Mouse (Mus musculus): ENCODE results near the gene Miip. TPM values are rescaled to one million over a fixed set of nuclear protein-coding genes. Genes with fewer than 3 reads are reported as not detected.

Miip gene
- 23.9 and 24.9 TPM in 2 replicates for polyA plus RNA-seq (2014; fragmentation: Nextera tagmentation; extraction: Ambion mirVana)

DNA sequence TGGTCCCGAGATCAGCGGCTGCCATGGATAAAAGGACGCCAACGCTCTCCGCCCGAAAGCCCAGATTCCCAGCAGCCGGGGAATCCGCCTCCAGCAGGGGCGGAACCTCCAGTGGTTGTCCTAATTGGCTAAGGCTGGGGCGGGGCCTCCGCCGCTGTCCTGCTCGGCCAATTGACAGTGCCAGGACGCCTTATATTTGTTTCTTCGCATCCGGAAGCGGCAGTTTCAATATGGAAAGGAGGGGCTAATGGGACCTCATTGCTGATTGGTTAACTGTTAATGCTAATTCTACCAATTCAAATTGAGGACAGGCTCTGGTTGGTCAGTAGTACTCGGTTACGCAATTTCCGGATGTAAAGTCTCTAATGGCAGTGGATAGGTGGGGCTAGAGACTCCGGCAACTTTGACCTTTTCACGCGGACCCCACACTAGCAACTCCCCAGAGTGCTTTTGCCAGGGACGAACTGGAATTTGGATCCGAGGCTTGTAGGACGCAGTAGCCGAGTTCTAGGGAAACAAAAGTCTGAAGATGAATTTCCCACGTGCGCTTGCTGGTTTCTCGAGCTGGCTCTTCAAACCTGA, at the start of gene Miip, which contains the start of gene Fv1:
Gene Miip, minus strand, starts transcription at position 367 of the 582 bp plus-strand sequence.
Gene Fv1, plus strand, starts transcription at position 530 of the 582 bp plus-strand sequence.
- under 1% methylated on average over 30 of the region's 30 CpGs for WGBS (ENCODE audit: insufficient replicate concordance)

DNA sequence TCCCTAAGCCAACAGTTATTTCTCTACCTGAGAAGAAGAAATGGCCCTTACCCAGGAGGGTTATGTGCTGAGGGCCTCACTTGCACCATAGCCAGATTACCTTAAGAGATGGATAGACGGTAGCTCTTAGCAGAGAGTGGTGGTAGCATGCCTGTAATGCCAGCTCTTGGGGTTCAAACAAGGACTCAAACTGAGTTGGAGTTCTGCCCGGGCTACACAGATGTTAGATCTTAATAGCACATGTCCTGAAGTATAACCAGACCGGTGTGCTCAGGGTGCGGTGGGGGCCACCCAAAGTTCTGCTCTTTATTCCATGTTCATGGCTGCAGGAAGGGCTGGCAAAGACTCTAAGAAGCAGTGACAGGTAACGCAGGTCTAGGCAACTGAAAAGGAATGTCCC, 40.9 kb upstream of the Miip start:
- Histone ChIP-seq H3K36me3 (ENCODE audit: control insufficient read depth, insufficient read depth, low read length) (peaks cover 7% of the 10 kb centered on the region), H3K27ac (ENCODE audit: low read depth, low read length) (no peak overlapping the region), H3K9ac (ENCODE audit: low read depth, low read length) (no peak overlapping the region), H3K9me3 (replicated peaks; ENCODE audit: control insufficient read depth, low read length) (no peaks in the 10 kb centered on the region), H3K4me1 (ENCODE audit: control insufficient read depth, insufficient read depth, low read length) (0 out of 2 replicates have a peak, but pooled peaks cover 4% of the 10 kb centered on the region), H3K4me2 (no peak overlapping the region), H3K27me3 (ENCODE audit: control insufficient read depth, insufficient read depth, low read length) (no peaks in the 10 kb centered on the region), H3K4me3 (ENCODE audit: low read depth, low read length) (no peak overlapping the region)
- ATAC-seq (replicated peaks; ENCODE audit: insufficient number of reproducible peaks, low FRiP score, low TSS enrichment) = no peak
- WGBS (ENCODE audit: insufficient replicate concordance) = 85% methylated on average over 5 of the region's 5 CpGs

More for the DNA sequence above, at the start of gene Miip, which contains the start of gene Fv1:
- peak within 1 kb of the TSS; percentile 72 for H3K27ac ChIP-seq (ENCODE audit: low read depth, low read length)
- peaks cover 17% of the 10 kb centered on the region for H3K4me1 ChIP-seq (ENCODE audit: control insufficient read depth, insufficient read depth, low read length)
- peak within 1 kb of the TSS; percentile 81 for H3K9ac ChIP-seq (ENCODE audit: low read depth, low read length)
- H3K36me3 ChIP-seq (ENCODE audit: control insufficient read depth, insufficient read depth, low read length) = peaks cover 18% of the 10 kb centered on the region
- peak within 1 kb of the TSS; percentile 83 for H3K4me2 ChIP-seq
- H3K27me3 ChIP-seq (ENCODE audit: control insufficient read depth, insufficient read depth, low read length) = no peaks in the 10 kb centered on the region
- H3K9me3 ChIP-seq (replicated peaks; ENCODE audit: control insufficient read depth, low read length) = no peaks in the 10 kb centered on the region
- H3K4me3 ChIP-seq (ENCODE audit: low read depth, low read length) = peak within 1 kb of the TSS; percentile 81
- peak; percentile 97 for ATAC-seq (replicated peaks; ENCODE audit: insufficient number of reproducible peaks, low FRiP score, low TSS enrichment)

DNA sequence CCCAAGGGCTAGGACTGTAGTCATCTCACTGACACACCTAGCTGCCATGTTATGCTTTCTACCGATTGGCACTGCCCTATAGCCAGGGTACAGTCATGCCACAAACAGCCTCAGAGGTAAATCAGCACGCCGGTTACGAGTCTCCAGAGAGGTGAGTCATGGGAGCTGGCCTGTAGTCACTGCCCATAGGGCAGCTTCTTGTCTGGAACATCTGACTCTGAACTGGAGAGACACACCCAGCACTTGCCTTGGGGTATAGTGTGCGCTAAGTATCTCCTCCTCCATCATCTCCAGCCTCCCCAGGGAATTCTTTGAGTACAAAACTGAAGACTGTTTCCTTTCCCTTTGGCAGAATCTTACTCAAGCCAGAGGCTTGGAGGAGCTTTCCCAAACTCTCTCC, 37.6 kb upstream of the Miip start:
- no peaks in the 10 kb centered on the region for H3K27me3 ChIP-seq (ENCODE audit: control insufficient read depth, insufficient read depth, low read length)
- H3K4me3 ChIP-seq (ENCODE audit: low read depth, low read length) = no peak overlapping the region
- no peak overlapping the region for H3K9ac ChIP-seq (ENCODE audit: low read depth, low read length)
- peaks cover 5% of the 10 kb centered on the region; the same call in 1 of the 2 replicates for H3K36me3 ChIP-seq (ENCODE audit: control insufficient read depth, insufficient read depth, low read length)
- WGBS (ENCODE audit: insufficient replicate concordance) = 85% methylated on average over 5 of the region's 5 CpGs
- H3K9me3 ChIP-seq (replicated peaks; ENCODE audit: control insufficient read depth, low read length) = no peaks in the 10 kb centered on the region
- no peak overlapping the region for H3K27ac ChIP-seq (ENCODE audit: low read depth, low read length)
- no peak for ATAC-seq (replicated peaks; ENCODE audit: insufficient number of reproducible peaks, low FRiP score, low TSS enrichment)
- H3K4me2 ChIP-seq = no peak overlapping the region
- peaks cover 7% of the 10 kb centered on the region for H3K4me1 ChIP-seq (ENCODE audit: control insufficient read depth, insufficient read depth, low read length)

DNA sequence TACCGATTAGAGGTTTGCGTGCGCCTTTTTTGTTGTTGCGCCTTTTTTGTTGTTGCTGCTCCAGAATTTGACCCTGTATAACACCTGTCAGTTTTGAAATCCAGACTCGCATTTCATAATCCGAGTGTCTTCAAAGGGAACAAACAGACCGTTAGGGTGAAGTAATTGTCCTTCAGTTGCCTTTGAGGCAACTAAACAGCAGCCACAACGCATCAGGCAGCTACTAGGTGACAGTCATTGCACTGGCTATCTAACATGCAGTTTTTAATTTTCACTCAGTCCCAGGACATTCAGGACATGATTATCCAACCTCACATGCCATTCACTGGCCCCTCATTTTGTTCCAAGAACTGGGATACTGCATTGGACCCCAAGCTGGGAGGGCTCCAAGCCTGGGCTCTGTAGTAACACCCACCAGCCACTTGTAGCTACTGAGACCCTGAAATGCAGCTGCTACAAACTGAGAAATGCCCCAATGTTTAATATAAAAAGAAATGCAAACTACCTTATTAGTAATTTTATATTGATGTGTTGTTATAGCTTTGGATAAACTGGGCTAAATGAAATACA, 36.6 kb upstream of the Miip start:
- peak; percentile 8 for ATAC-seq (replicated peaks; ENCODE audit: insufficient number of reproducible peaks, low FRiP score, low TSS enrichment)
- H3K27me3 ChIP-seq (ENCODE audit: control insufficient read depth, insufficient read depth, low read length) = no peaks in the 10 kb centered on the region
- 2% methylated on average over 8 of the region's 8 CpGs for WGBS (ENCODE audit: insufficient replicate concordance)
- no peaks in the 10 kb centered on the region for H3K9me3 ChIP-seq (replicated peaks; ENCODE audit: control insufficient read depth, low read length)
- peaks cover 16% of the 10 kb centered on the region for H3K4me1 ChIP-seq (ENCODE audit: control insufficient read depth, insufficient read depth, low read length)
- H3K9ac ChIP-seq (ENCODE audit: low read depth, low read length) = peak overlapping the region; percentile 89
- H3K4me2 ChIP-seq = peak overlapping the region; percentile 60
- peaks cover 9% of the 10 kb centered on the region; the same call in 1 of the 2 replicates for H3K36me3 ChIP-seq (ENCODE audit: control insufficient read depth, insufficient read depth, low read length)
- H3K27ac ChIP-seq (ENCODE audit: low read depth, low read length) = peak overlapping the region; percentile 24; the same call in 1 of the 2 replicates
- H3K4me3 ChIP-seq (ENCODE audit: low read depth, low read length) = peak overlapping the region; percentile 94

DNA sequence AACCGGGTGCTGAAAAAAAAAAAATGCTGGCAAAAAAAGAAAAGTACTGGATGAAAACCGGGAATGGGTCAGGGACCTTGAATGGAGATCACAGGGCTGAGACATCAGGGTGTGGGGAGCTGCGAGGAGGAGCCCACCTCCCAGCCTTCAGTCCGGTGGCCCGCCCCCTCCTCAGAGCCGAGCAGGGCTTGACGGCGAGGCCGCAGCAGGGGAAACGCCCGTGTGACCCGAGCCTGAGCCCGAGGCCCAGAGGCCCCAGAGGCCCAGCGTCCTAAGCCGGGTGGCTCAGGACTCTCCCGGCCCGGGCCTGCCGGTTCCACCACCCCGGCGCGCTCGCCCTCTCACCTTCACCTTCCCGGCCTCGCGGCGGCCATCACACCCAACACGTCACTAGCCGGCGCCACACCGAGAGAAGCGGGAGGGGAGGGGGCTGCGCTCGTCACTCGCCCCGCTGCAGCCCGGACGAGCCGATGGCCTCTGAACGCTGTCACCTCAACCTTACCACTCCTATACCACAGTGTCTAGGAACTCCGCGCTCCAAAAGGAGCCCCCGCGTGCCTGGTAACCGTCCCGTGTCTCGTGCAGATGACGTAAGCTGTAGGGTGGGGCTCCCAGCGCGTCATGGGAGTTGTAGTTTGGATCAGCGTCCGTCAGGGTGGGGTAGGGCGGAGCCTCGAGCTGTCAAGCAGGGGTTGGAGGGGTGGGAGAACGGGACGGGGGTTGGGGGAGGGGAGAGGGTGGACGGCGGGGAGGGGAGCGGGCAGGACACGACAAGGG, 35.9 kb upstream of the Miip start, which contains the start of gene Mfn2:
Gene Mfn2, minus strand, starts transcription at position 392 of the 777 bp plus-strand sequence.
- Histone ChIP-seq H3K4me3 (ENCODE audit: low read depth, low read length) (peak within 1 kb of the TSS; percentile 94), H3K27ac (ENCODE audit: low read depth, low read length) (peak within 1 kb of the TSS; percentile 89), H3K9me3 (replicated peaks; ENCODE audit: control insufficient read depth, low read length) (no peaks in the 10 kb centered on the region), H3K4me2 (peak within 1 kb of the TSS; percentile 67), H3K4me1 (ENCODE audit: control insufficient read depth, insufficient read depth, low read length) (peaks cover 19% of the 10 kb centered on the region), H3K9ac (ENCODE audit: low read depth, low read length) (peak within 1 kb of the TSS; percentile 89), H3K36me3 (ENCODE audit: control insufficient read depth, insufficient read depth, low read length) (peaks cover 14% of the 10 kb centered on the region), H3K27me3 (ENCODE audit: control insufficient read depth, insufficient read depth, low read length) (no peaks in the 10 kb centered on the region)
- ATAC-seq (replicated peaks; ENCODE audit: insufficient number of reproducible peaks, low FRiP score, low TSS enrichment) = peak; percentile 93
- WGBS (ENCODE audit: insufficient replicate concordance) = under 1% methylated on average over 59 of the region's 59 CpGs

DNA sequence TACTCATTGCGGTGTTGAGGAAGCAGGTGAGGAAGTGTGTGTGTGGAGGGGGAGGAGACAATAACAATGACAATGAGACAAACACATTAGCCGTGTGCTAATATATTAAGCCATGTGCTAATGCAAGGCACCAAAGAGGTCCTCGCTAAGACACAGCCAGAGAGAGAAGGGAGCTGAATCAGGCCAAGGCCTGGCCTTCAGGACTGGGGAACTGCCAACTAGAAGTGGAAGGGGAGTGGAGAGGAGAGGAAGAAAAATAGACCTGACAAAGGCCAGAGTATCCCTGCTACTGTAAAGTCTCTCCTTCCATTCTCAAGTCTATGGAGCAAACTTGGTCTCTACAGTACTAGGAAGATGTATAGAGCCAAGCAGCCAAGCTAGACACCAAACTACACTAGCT, 35.0 kb upstream of the Miip start:
- peak overlapping the region; percentile 67 for H3K4me2 ChIP-seq
- peaks cover 16% of the 10 kb centered on the region for H3K36me3 ChIP-seq (ENCODE audit: control insufficient read depth, insufficient read depth, low read length)
- no peak for ATAC-seq (replicated peaks; ENCODE audit: insufficient number of reproducible peaks, low FRiP score, low TSS enrichment)
- H3K27ac ChIP-seq (ENCODE audit: low read depth, low read length) = no peak overlapping the region
- no peaks in the 10 kb centered on the region for H3K9me3 ChIP-seq (replicated peaks; ENCODE audit: control insufficient read depth, low read length)
- WGBS (ENCODE audit: insufficient replicate concordance) = 80% methylated on average over 3 of the region's 3 CpGs
- H3K27me3 ChIP-seq (ENCODE audit: control insufficient read depth, insufficient read depth, low read length) = no peaks in the 10 kb centered on the region
- H3K9ac ChIP-seq (ENCODE audit: low read depth, low read length) = peak overlapping the region; percentile 89
- peak overlapping the region; percentile 94 for H3K4me3 ChIP-seq (ENCODE audit: low read depth, low read length)
- peaks cover 19% of the 10 kb centered on the region for H3K4me1 ChIP-seq (ENCODE audit: control insufficient read depth, insufficient read depth, low read length)

DNA sequence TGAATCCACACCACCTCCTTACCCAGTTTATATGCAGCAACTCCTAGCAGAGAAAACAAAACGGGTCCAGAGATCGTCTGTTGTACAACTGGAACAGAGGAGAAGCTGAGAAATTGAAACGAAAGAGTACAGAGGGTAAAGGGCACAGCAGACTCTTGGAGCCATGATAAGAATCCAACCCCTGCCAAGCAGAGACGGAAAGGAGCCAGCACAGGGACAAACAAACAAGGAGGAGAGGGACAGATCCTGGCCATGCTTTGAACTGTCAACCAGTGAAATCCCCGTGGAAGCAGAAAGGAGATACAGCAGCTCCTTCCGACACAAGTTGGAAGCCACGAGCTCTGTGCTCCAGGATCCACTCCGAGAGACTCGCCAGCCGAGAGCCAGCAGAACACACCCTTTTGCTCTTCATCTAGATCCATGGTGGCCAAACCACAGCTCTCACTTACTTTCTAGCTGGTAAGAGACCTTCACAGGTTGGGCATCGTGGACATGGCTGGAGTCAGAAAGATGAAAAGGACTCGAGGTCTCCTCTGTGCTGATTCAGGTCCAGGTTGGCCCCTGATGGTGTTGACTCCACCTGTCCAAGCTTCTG, 34.4 kb upstream of the Miip start:
- H3K4me3 ChIP-seq (ENCODE audit: low read depth, low read length) = no peak overlapping the region
- peaks cover 19% of the 10 kb centered on the region for H3K4me1 ChIP-seq (ENCODE audit: control insufficient read depth, insufficient read depth, low read length)
- no peak overlapping the region for H3K27ac ChIP-seq (ENCODE audit: low read depth, low read length)
- no peak overlapping the region; the same call in 1 of the 2 replicates for H3K4me2 ChIP-seq
- H3K36me3 ChIP-seq (ENCODE audit: control insufficient read depth, insufficient read depth, low read length) = peaks cover 19% of the 10 kb centered on the region
- no peaks in the 10 kb centered on the region for H3K9me3 ChIP-seq (replicated peaks; ENCODE audit: control insufficient read depth, low read length)
- WGBS (ENCODE audit: insufficient replicate concordance) = 84% methylated on average over 12 of the region's 12 CpGs
- no peak overlapping the region for H3K9ac ChIP-seq (ENCODE audit: low read depth, low read length)
- no peak for ATAC-seq (replicated peaks; ENCODE audit: insufficient number of reproducible peaks, low FRiP score, low TSS enrichment)
- H3K27me3 ChIP-seq (ENCODE audit: control insufficient read depth, insufficient read depth, low read length) = no peaks in the 10 kb centered on the region

DNA sequence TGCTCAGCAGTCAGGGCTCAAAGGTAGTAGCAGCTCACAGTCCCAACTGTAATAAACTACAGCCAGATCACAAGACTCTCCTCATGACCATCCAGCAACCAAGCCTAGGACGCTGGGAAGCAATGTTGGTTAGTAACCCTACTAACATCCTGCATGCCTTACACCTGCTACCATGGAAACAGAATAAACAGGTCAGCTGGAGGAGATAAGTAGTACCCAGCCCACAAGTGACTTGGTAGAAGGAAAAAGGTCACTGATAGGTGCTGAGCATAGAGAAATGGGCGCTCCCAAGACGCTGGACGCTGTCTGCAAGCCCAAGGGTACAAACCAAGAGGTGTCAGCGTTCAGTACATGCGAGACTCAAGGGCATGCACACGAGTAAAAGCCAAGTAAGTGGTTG, 31.8 kb upstream of the Miip start:
- H3K4me1 ChIP-seq (ENCODE audit: control insufficient read depth, insufficient read depth, low read length) = peaks cover 36% of the 10 kb centered on the region
- H3K27me3 ChIP-seq (ENCODE audit: control insufficient read depth, insufficient read depth, low read length) = no peaks in the 10 kb centered on the region
- no peak overlapping the region for H3K9ac ChIP-seq (ENCODE audit: low read depth, low read length)
- no peak overlapping the region for H3K4me2 ChIP-seq
- H3K36me3 ChIP-seq (ENCODE audit: control insufficient read depth, insufficient read depth, low read length) = peaks cover 27% of the 10 kb centered on the region
- ATAC-seq (replicated peaks; ENCODE audit: insufficient number of reproducible peaks, low FRiP score, low TSS enrichment) = no peak
- peak overlapping the region; percentile 25 for H3K27ac ChIP-seq (ENCODE audit: low read depth, low read length)
- no peak overlapping the region for H3K4me3 ChIP-seq (ENCODE audit: low read depth, low read length)
- 60% methylated on average over 7 of the region's 7 CpGs for whole genome bisulfite sequencing (ENCODE audit: insufficient replicate concordance)
- no peaks in the 10 kb centered on the region for H3K9me3 ChIP-seq (replicated peaks; ENCODE audit: control insufficient read depth, low read length)

Measured in heart, embryonic 11.5 days (tissue).